Mouse (Mus musculus) stomach, postnatal 0 days (tissue): ENCODE results near the gene Mogs. TPM values are rescaled to one million over a fixed set of nuclear protein-coding genes. Genes with fewer than 3 reads are reported as not detected.

Experiments
- ATAC-seq: fragments of 200-750 bp; cut with Nextera tagmentation; 2 replicates; pipeline ENCODE4 v1.8.0; 2017; ENCODE audit not compliant: low FRiP score, low TSS enrichment
- DNase-seq: peaks from one replicate; pipeline ENCODE4 v3.0.0-alpha.2; 2016; ENCODE audit warnings: low spot score
- H3K27ac ChIP-seq: fragments of 300-500 bp; sonication (generic); replicated peaks from 2 replicates; pipeline ENCODE4 v1.5.1; 2014; ENCODE audit warnings: mild to moderate bottlenecking, control low read depth
- H3K27me3 ChIP-seq: fragments of 300-500 bp; sonication (generic); 2 replicates; pipeline ENCODE4 v1.6.1; 2014; ENCODE audit warnings: low read length; ENCODE audit not compliant: control insufficient read depth, insufficient read depth
- H3K36me3 ChIP-seq: fragments of 300-500 bp; sonication (generic); 2 replicates; pipeline ENCODE4 v1.6.1; 2014; ENCODE audit warnings: low read length, mixed read lengths; ENCODE audit not compliant: control insufficient read depth, insufficient read depth
- H3K4me1 ChIP-seq: fragments of 300-500 bp; sonication (generic); replicated peaks from 2 replicates; pipeline ENCODE4 v1.6.1; 2014; ENCODE audit warnings: antibody characterized with exemption; ENCODE audit not compliant: control insufficient read depth, insufficient read depth
- H3K4me2 ChIP-seq: fragments of 300-500 bp; sonication (generic); replicated peaks from 2 replicates; pipeline ENCODE4 v1.6.1; 2014; ENCODE audit warnings: low read depth, mild to moderate bottlenecking, control low read depth, moderate library complexity
- H3K4me3 ChIP-seq: fragments of 300-500 bp; sonication (generic); 2 replicates; pipeline ENCODE4 v1.5.1; 2014; ENCODE audit warnings: low read depth, low read length, control low read depth
- H3K9ac ChIP-seq: fragments of 300-500 bp; sonication (generic); 2 replicates; pipeline ENCODE4 v1.6.1; 2014; ENCODE audit warnings: mild to moderate bottlenecking, low read length, control low read depth, mixed read lengths
- H3K9me3 ChIP-seq: fragments of 300-500 bp; sonication (generic); 2 replicates; pipeline ENCODE4 v1.6.1; 2016; ENCODE audit warnings: low read length; ENCODE audit not compliant: control insufficient read depth
- CTCF ChIP-seq: IDR thresholded peaks from 2 replicates; pipeline ENCODE4 v1.5.1; 2016; ENCODE audit warnings: antibody characterized with exemption, low read depth, mild to moderate bottlenecking, moderate library complexity
- EP300 ChIP-seq: optimal IDR thresholded peaks from 2 replicates; pipeline ENCODE3; 2016; ENCODE audit warnings: antibody characterized with exemption
- WGBS: fragments of 180-500 bp; shearing (Covaris S2); extraction: QIAGEN DNeasy Blood & Tissue Kit; methylation state at CpG from one replicate; pipeline ENCODE4 v1.1.7; 2014; 5-methylcytosine and 5-hydroxymethylcytosine counted together
- polyA plus RNA-seq: library from polyadenylated mRNA; unstranded; fragments of >200 nt; fragmentation: Nextera tagmentation; extraction: Ambion mirVana; gene quantifications from 2 replicates; pipeline ENCODE4 v1.2.1, GENCODE M21; 2015

Mogs gene
- polyA plus RNA-seq, 1 experiment from 2014 or later, result 23.2 TPM

- no peak for ATAC-seq
- TF ChIP-seq CTCF, result no peak
- no peak for TF ChIP-seq EP300
- Histone ChIP-seq H3K4me2 (peak overlapping the region; percentile 58), H3K36me3 (peaks cover 3% of the 10 kb centered on the region; the same call in 1 of the 2 replicates), H3K9me3 (no peaks in the 10 kb centered on the region), H3K4me1 (peaks cover 6% of the 10 kb centered on the region), H3K4me3 (no peak overlapping the region; the same call in 1 of the 2 replicates), H3K27me3 (no peaks in the 10 kb centered on the region), H3K9ac (no peak overlapping the region), H3K27ac (peak overlapping the region; percentile 79)
- WGBS, result 36% methylated on average over 4 of the region's 4 CpGs
- DNase-seq, result no peak
Measured at GRCm38 (mm10) chr6:83141636-83142035, 26.3 kb downstream of the Mogs start.

DNA sequence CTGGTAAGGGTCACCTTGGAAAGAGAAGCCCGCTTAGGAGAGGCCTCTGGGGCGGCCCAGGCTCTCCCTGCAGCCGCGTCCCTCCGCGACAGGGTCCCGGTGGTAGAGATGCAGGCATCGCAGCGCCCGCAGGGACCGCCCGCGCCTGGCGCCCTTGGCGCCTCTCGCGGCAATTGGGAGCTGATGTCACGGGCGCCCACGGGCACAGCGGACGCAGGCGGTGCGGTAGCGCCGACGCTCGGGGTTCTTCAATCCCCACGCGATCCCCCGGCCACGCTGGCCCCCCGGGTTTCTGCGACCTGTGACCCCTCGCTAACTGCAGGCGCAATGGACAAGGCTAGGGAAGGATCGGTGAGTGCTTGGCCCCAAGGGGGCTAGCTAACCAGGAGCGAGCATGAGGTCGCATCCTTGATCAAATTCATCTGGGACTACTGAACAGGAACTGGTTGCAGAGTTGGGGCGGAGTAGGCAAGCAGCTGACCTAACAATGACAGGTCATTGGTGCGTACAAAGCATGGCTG lies 27.0 kb downstream of the Mogs start:
- DNase-seq (peak; percentile 40), ATAC-seq (no peak; the same call in 1 of the 2 replicates)
- peaks cover 3% of the 10 kb centered on the region; the same call in 1 of the 2 replicates for H3K36me3 ChIP-seq
- peaks cover 6% of the 10 kb centered on the region for H3K4me1 ChIP-seq
- H3K27me3 ChIP-seq, result no peaks in the 10 kb centered on the region
- H3K27ac ChIP-seq, result peak overlapping the region; percentile 79
- peak overlapping the region; percentile 54 for H3K9ac ChIP-seq
- H3K4me3 ChIP-seq, result peak overlapping the region; percentile 28
- WGBS, result 13% methylated on average over 34 of the region's 41 CpGs
- no peaks in the 10 kb centered on the region for H3K9me3 ChIP-seq
- H3K4me2 ChIP-seq, result peak overlapping the region; percentile 58
- TF ChIP-seq CTCF, result no peak
- no peak for TF ChIP-seq EP300

GRCm38 (mm10) chr6:83142886-83143285 lies 27.6 kb downstream of the Mogs start:
- Histone ChIP-seq H3K36me3 (peaks cover 3% of the 10 kb centered on the region; the same call in 1 of the 2 replicates), H3K4me2 (no peak overlapping the region), H3K27ac (peak overlapping the region; percentile 79), H3K9ac (no peak overlapping the region; the same call in 1 of the 2 replicates), H3K27me3 (no peaks in the 10 kb centered on the region), H3K4me1 (peaks cover 6% of the 10 kb centered on the region), H3K4me3 (no peak overlapping the region), H3K9me3 (no peaks in the 10 kb centered on the region)
- DNase-seq, result no peak
- no peak for ATAC-seq
- 61% methylated on average over 11 of the region's 11 CpGs for WGBS
- TF ChIP-seq CTCF (no peak), EP300 (no peak)

GRCm38 (mm10) chr6:83145209-83145608 lies 29.9 kb downstream of the Mogs start:
- Histone ChIP-seq H3K9ac (no peak overlapping the region), H3K27me3 (no peaks in the 10 kb centered on the region), H3K4me2 (no peak overlapping the region), H3K9me3 (no peaks in the 10 kb centered on the region), H3K36me3 (peaks cover 10% of the 10 kb centered on the region; the same call in 1 of the 2 replicates), H3K27ac (no peak overlapping the region), H3K4me3 (no peak overlapping the region), H3K4me1 (peaks cover 4% of the 10 kb centered on the region; the same call in 1 of the 2 replicates)
- no peak for DNase-seq
- WGBS, result 31% methylated on average over 2 of the region's 2 CpGs
- ATAC-seq, result no peak
- TF ChIP-seq EP300, result no peak
- TF ChIP-seq CTCF, result peak; percentile 30; the same call in 1 of the 2 replicates

DNA sequence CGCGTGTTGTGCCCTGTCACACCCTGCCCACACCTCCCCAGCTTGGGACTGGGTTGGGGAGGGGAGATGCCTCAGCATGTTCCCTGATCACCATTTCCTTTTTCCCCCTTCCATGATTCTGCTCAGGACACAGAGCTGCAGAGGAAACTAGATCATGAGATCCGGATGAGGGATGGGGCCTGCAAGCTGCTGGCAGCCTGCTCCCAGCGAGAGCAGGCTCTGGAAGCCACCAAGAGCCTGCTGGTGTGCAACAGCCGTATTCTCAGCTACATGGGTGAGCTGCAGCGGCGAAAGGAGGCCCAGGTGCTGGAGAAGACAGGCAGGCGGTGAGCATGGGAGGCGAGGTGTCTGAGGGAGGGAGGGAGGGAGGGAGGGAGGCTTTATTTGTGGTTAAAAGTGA lies 30.5 kb downstream of the Mogs start:
- DNase-seq (no peak), ATAC-seq (no peak)
- Histone ChIP-seq H3K27ac (0 out of 2 replicates have a peak overlapping the region, but pooled peaks have one; percentile 18), H3K4me1 (peaks cover 4% of the 10 kb centered on the region; the same call in 1 of the 2 replicates), H3K4me2 (no peak overlapping the region), H3K9me3 (no peaks in the 10 kb centered on the region), H3K36me3 (peaks cover 10% of the 10 kb centered on the region; the same call in 1 of the 2 replicates), H3K27me3 (no peaks in the 10 kb centered on the region), H3K4me3 (no peak overlapping the region), H3K9ac (no peak overlapping the region)
- no peak for TF ChIP-seq CTCF
- TF ChIP-seq EP300, result no peak
- 42% methylated on average over 9 of the region's 9 CpGs for WGBS

GRCm38 (mm10) chr6:83147280-83147679 lies 32.0 kb downstream of the Mogs start:
- 59% methylated on average over 7 of the region's 7 CpGs for WGBS

More at GRCm38 (mm10) chr6:83147280-83147679, 32.0 kb downstream of the Mogs start:
- Histone ChIP-seq H3K36me3 (peaks cover 12% of the 10 kb centered on the region; the same call in 1 of the 2 replicates), H3K27ac (no peak overlapping the region), H3K9me3 (no peaks in the 10 kb centered on the region), H3K4me3 (no peak overlapping the region), H3K9ac (no peak overlapping the region), H3K4me2 (no peak overlapping the region), H3K27me3 (no peaks in the 10 kb centered on the region), H3K4me1 (peaks cover 1% of the 10 kb centered on the region; the same call in 1 of the 2 replicates)
- DNase-seq, result no peak
- no peak for ATAC-seq
- no peak for TF ChIP-seq EP300
- TF ChIP-seq CTCF, result no peak
